Mouse (Mus musculus): Measurements from ENCODE around the gene Sema6d. TPM values are rescaled to one million over a fixed set of nuclear protein-coding genes. Genes with fewer than 3 reads are reported as not detected.

Sema6d gene
- polyA plus RNA-seq, 1 experiment = 9.1 TPM

GRCm38 (mm10) chr2:124599014-124599413 lies 509.2 kb downstream of the Sema6d start:
- H3K4me1 ChIP-seq (ENCODE audit: control insufficient read depth, insufficient read depth, low read length) = peaks cover 4% of the 10 kb centered on the region
- no peak overlapping the region for H3K27ac ChIP-seq (ENCODE audit: insufficient read depth, low read depth, low read length)
- no peak overlapping the region for H3K4me3 ChIP-seq (ENCODE audit: insufficient read depth, low read length)
- TF ChIP-seq POLR2A (IDR thresholded peaks at IDR 0.05; ENCODE audit: borderline replicate concordance, low read depth, low read length) (no peak), CTCF (IDR thresholded peaks at IDR 0.05; ENCODE audit: low read depth, low read length) (no peak)

GRCm38 (mm10) chr2:124601702-124602378 lies 512.1 kb downstream of the Sema6d start:
- peaks cover 4% of the 10 kb centered on the region for H3K4me1 ChIP-seq (ENCODE audit: control insufficient read depth, insufficient read depth, low read length)
- H3K4me3 ChIP-seq (ENCODE audit: insufficient read depth, low read length) = no peak overlapping the region
- no peak overlapping the region for H3K27ac ChIP-seq (ENCODE audit: insufficient read depth, low read depth, low read length)
- TF ChIP-seq POLR2A (IDR thresholded peaks at IDR 0.05; ENCODE audit: borderline replicate concordance, low read depth, low read length) (no peak), CTCF (IDR thresholded peaks at IDR 0.05; ENCODE audit: low read depth, low read length) (no peak)

- Histone ChIP-seq H3K4me3 (ENCODE audit: insufficient read depth, low read length) (no peak overlapping the region), H3K27ac (ENCODE audit: insufficient read depth, low read depth, low read length) (no peak overlapping the region), H3K4me1 (ENCODE audit: control insufficient read depth, insufficient read depth, low read length) (peaks cover 4% of the 10 kb centered on the region)
- no peak for TF ChIP-seq POLR2A (IDR thresholded peaks at IDR 0.05; ENCODE audit: borderline replicate concordance, low read depth, low read length)
- TF ChIP-seq CTCF (IDR thresholded peaks at IDR 0.05; ENCODE audit: low read depth, low read length) = no peak
Measured at GRCm38 (mm10) chr2:124602379-124602913, 512.7 kb downstream of the Sema6d start.

- Histone ChIP-seq H3K4me3 (ENCODE audit: insufficient read depth, low read length) (no peak overlapping the region), H3K27ac (ENCODE audit: insufficient read depth, low read depth, low read length) (no peak overlapping the region)
- TF ChIP-seq POLR2A (IDR thresholded peaks at IDR 0.05; ENCODE audit: borderline replicate concordance, low read depth, low read length) (no peak), CTCF (IDR thresholded peaks at IDR 0.05; ENCODE audit: low read depth, low read length) (no peak)
Measured at GRCm38 (mm10) chr2:124605341-124605740, 515.6 kb downstream of the Sema6d start.

GRCm38 (mm10) chr2:124607986-124608385 lies 518.2 kb downstream of the Sema6d start:
- H3K4me1 ChIP-seq (ENCODE audit: control insufficient read depth, insufficient read depth, low read length) = 0 out of 2 replicates have a peak, but pooled peaks cover 4% of the 10 kb centered on the region
- H3K27ac ChIP-seq (ENCODE audit: insufficient read depth, low read depth, low read length) = no peak overlapping the region
- no peak overlapping the region for H3K4me3 ChIP-seq (ENCODE audit: insufficient read depth, low read length)
- TF ChIP-seq CTCF (IDR thresholded peaks at IDR 0.05; ENCODE audit: low read depth, low read length) = no peak
- no peak for TF ChIP-seq POLR2A (IDR thresholded peaks at IDR 0.05; ENCODE audit: borderline replicate concordance, low read depth, low read length)

More at GRCm38 (mm10) chr2:124605341-124605740, 515.6 kb downstream of the Sema6d start:
- 0 out of 2 replicates have a peak, but pooled peaks cover 4% of the 10 kb centered on the region for H3K4me1 ChIP-seq (ENCODE audit: control insufficient read depth, insufficient read depth, low read length)

GRCm38 (mm10) chr2:124608546-124608945 lies 518.8 kb downstream of the Sema6d start:
- Histone ChIP-seq H3K27ac (ENCODE audit: insufficient read depth, low read depth, low read length) (no peak overlapping the region), H3K4me1 (ENCODE audit: control insufficient read depth, insufficient read depth, low read length) (peaks cover 7% of the 10 kb centered on the region; the same call in 1 of the 2 replicates), H3K4me3 (ENCODE audit: insufficient read depth, low read length) (no peak overlapping the region)
- TF ChIP-seq CTCF (IDR thresholded peaks at IDR 0.05; ENCODE audit: low read depth, low read length) = no peak
- TF ChIP-seq POLR2A (IDR thresholded peaks at IDR 0.05; ENCODE audit: borderline replicate concordance, low read depth, low read length) = no peak

GRCm38 (mm10) chr2:124609014-124609413 lies 519.2 kb downstream of the Sema6d start:
- no peak overlapping the region for H3K27ac ChIP-seq (ENCODE audit: insufficient read depth, low read depth, low read length)
- no peak overlapping the region for H3K4me3 ChIP-seq (ENCODE audit: insufficient read depth, low read length)
- no peak for TF ChIP-seq POLR2A (IDR thresholded peaks at IDR 0.05; ENCODE audit: borderline replicate concordance, low read depth, low read length)
- TF ChIP-seq CTCF (IDR thresholded peaks at IDR 0.05; ENCODE audit: low read depth, low read length) = no peak
- H3K4me1 ChIP-seq (ENCODE audit: control insufficient read depth, insufficient read depth, low read length) = peaks cover 7% of the 10 kb centered on the region; the same call in 1 of the 2 replicates

- TF ChIP-seq CTCF (IDR thresholded peaks at IDR 0.05; ENCODE audit: low read depth, low read length) = no peak
- TF ChIP-seq POLR2A (IDR thresholded peaks at IDR 0.05; ENCODE audit: borderline replicate concordance, low read depth, low read length) = no peak
- peak overlapping the region; percentile 89 for H3K4me3 ChIP-seq (ENCODE audit: insufficient read depth, low read length)
- no peak overlapping the region; the same call in 1 of the 2 replicates for H3K27ac ChIP-seq (ENCODE audit: insufficient read depth, low read depth, low read length)
- H3K4me1 ChIP-seq (ENCODE audit: control insufficient read depth, insufficient read depth, low read length) = peaks cover 7% of the 10 kb centered on the region; the same call in 1 of the 2 replicates
Measured at GRCm38 (mm10) chr2:124609711-124610585, 520.2 kb downstream of the Sema6d start.

- TF ChIP-seq CTCF (IDR thresholded peaks at IDR 0.05; ENCODE audit: low read depth, low read length) = no peak
- no peak for TF ChIP-seq POLR2A (IDR thresholded peaks at IDR 0.05; ENCODE audit: borderline replicate concordance, low read depth, low read length)
- H3K4me3 ChIP-seq (ENCODE audit: insufficient read depth, low read length) = peak overlapping the region; percentile 89
- H3K4me1 ChIP-seq (ENCODE audit: control insufficient read depth, insufficient read depth, low read length) = peaks cover 7% of the 10 kb centered on the region; the same call in 1 of the 2 replicates
- H3K27ac ChIP-seq (ENCODE audit: insufficient read depth, low read depth, low read length) = no peak overlapping the region
Measured at GRCm38 (mm10) chr2:124610586-124611105, 520.9 kb downstream of the Sema6d start.
